23 mouse cellular contexts compared by ENCODE assay signal in genomic region chr2:97318536-97318935, GRCm38 (mm10).
"Had no signal": no experiment of that assay in that cellular context is flagged by ENCODE, and none has a peak within 500 bp of the region (broad histone marks: within the 10 kb centered on the region; RNA-seq: fewer than 3 reads in every experiment).

No protein-coding gene starts in this region.

- ATAC-seq: hindbrain, embryonic 16.5 days; inflammation-experienced regulatory T-cells, adult 6 months; intestine, embryonic 15.5 days; intestine, postnatal 0 days had no signal

- H3K9ac ChIP-seq: heart, embryonic 12.5 days; hindbrain, embryonic 12.5 days; hindbrain, embryonic 14.5 days; intestine, embryonic 15.5 days; limb, embryonic 12.5 days had no signal

- H3K4me3 ChIP-seq: gastrocnemius, adult 2 months; heart, embryonic 10.5 days; heart, embryonic 12.5 days; hindbrain, embryonic 10.5 days; hindbrain, embryonic 12.5 days; intestine, embryonic 15.5 days; layer of hippocampus, adult 2 months; left cerebral cortex, adult 2 months; limb, embryonic 10.5 days; limb, embryonic 12.5 days had no signal

- H3K4me1 ChIP-seq: heart, embryonic 10.5 days; heart, embryonic 12.5 days; hindbrain, embryonic 10.5 days; hindbrain, embryonic 12.5 days; intestine, embryonic 15.5 days; limb, embryonic 10.5 days; limb, embryonic 12.5 days had no signal

- DNase-seq: gastrocnemius, adult 2 months; gastrocnemius, postnatal 10 days; gastrocnemius, postnatal 25 days; heart, adult 18-20 months; heart, postnatal 4 days; kidney, adult 18-20 months; kidney, adult 8-10 months; kidney, postnatal 10 days; kidney, postnatal 25 days; kidney, postnatal 4 days had no signal

- H3K4me2 ChIP-seq: heart, embryonic 12.5 days; hindbrain, embryonic 12.5 days; hindbrain, embryonic 14.5 days; intestine, embryonic 15.5 days; limb, embryonic 12.5 days had no signal

- H3K36me3 ChIP-seq: heart, embryonic 10.5 days; heart, embryonic 12.5 days; hindbrain, embryonic 10.5 days; hindbrain, embryonic 12.5 days; intestine, embryonic 15.5 days; limb, embryonic 10.5 days; limb, embryonic 12.5 days had no signal

- H3K27ac ChIP-seq: gastrocnemius, adult 2 months; heart, embryonic 10.5 days; hindbrain, embryonic 10.5 days; hindbrain, embryonic 12.5 days; hindbrain, embryonic 14.5 days; intestine, embryonic 15.5 days; layer of hippocampus, adult 2 months; left cerebral cortex, adult 2 months; limb, embryonic 10.5 days; limb, embryonic 12.5 days had no signal

- H3K27me3 ChIP-seq: heart, embryonic 12.5 days; hindbrain, embryonic 12.5 days; intestine, embryonic 15.5 days; limb, embryonic 12.5 days had no signal

- H3K9me3 ChIP-seq: heart, embryonic 10.5 days; heart, embryonic 12.5 days; hindbrain, embryonic 10.5 days; hindbrain, embryonic 12.5 days; intestine, embryonic 15.5 days; limb, embryonic 10.5 days; limb, embryonic 12.5 days had no signal
